18 mouse cellular contexts compared by ENCODE assay signal in the genomic region with DNA sequence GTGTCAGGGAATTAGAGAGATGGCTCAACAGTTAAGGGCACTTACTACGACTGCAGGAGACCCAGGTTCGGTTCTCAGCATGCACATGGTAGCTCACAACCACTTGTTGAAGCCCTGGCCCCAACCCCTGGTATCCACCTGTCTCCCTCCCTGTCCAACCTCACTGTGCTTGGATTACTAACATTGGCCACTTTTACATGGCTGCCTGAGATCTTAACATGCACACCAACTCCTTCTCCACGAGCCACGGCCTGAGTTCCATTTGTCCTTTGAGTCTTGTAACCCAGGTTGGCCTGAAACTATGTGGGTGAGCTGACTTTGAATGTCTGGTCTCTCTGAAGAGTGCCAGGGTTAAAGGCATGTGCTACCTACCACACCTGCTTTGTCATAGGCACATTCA. TPM values are rescaled to one million over a fixed set of nuclear protein-coding genes. Genes with fewer than 3 reads are reported as not detected.
DNase-seq lines count a peak whose midpoint lies in the region; ATAC-seq and TF ChIP-seq lines count a peak whose summit lies in the region.
"Had no signal": no experiment of that assay in that cellular context is flagged by ENCODE, and none has a peak within 500 bp of the region (broad histone marks: within the 10 kb centered on the region; RNA-seq: fewer than 3 reads in every experiment).

No protein-coding gene starts in this region.

- H3K4me3 ChIP-seq in megakaryocyte, embryonic 14.5 days (replicated peaks): peak overlapping the region; percentile 96
- peak overlapping the region; percentile 23 for H3K4me3 ChIP-seq in myocyte
- H3K4me3 ChIP-seq: hindbrain, embryonic 12.5 days; limb, embryonic 10.5 days; lung, embryonic 15.5 days; midbrain, embryonic 10.5 days had no signal

- H3K4me2 ChIP-seq in myocyte (ENCODE audit: low read depth): peak overlapping the region; percentile 95
- H3K4me2 ChIP-seq: hindbrain, embryonic 12.5 days had no signal

- H3K36me3 ChIP-seq in megakaryocyte, embryonic 14.5 days (replicated peaks; ENCODE audit: low read length): peaks cover 20% of the 10 kb centered on the region
- no peaks in the 10 kb centered on the region for H3K36me3 ChIP-seq in myocyte (ENCODE audit: control insufficient read depth, insufficient read depth)
- H3K36me3 ChIP-seq: hindbrain, embryonic 12.5 days; limb, embryonic 10.5 days; lung, embryonic 15.5 days; midbrain, embryonic 10.5 days had no signal

- intact Hi-C loops in heart, postnatal 14 days (cut with DNase I): no loop called here

- peak; percentile 94 for DNase-seq in heart, adult 11 months
- no peak for DNase-seq in heart, postnatal 14 days
- DNase-seq in thymus, postnatal 36 days: peak; percentile 39 to 43
- no peak for DNase-seq in frontal cortex, postnatal 25 days (ENCODE audit: low spot score in 2 of 2)
- no peak for DNase-seq in kidney, adult 18-20 months
- DNase-seq: adrenal gland, postnatal 25 days; cerebellum, adult 9-10 months; forebrain, postnatal 0 days; right cerebral cortex, postnatal 4 days had no signal

- no peaks in the 10 kb centered on the region for H3K79me2 ChIP-seq in myocyte (ENCODE audit: control insufficient read depth, insufficient read depth)

- no peaks in the 10 kb centered on the region for H3K9me3 ChIP-seq in megakaryocyte, embryonic 14.5 days
- H3K9me3 ChIP-seq: hindbrain, embryonic 12.5 days; limb, embryonic 10.5 days; lung, embryonic 15.5 days; midbrain, embryonic 10.5 days had no signal

- peaks cover 72% of the 10 kb centered on the region for H3K4me1 ChIP-seq in megakaryocyte, embryonic 14.5 days

- no peak for ATAC-seq in megakaryocyte, adult 5-6 weeks (ENCODE audit: poor library complexity, severe bottlenecking)
- ATAC-seq: activated CD4-positive, CD25-positive, alpha-beta regulatory T cell, adult 4 months; forebrain, postnatal 0 days; Patski had no signal

- no peak for TF ChIP-seq POLR2A in myocyte (IDR thresholded peaks at IDR 0.05; ENCODE audit: insufficient read length, low read depth)

- H3K27me3 ChIP-seq in megakaryocyte, embryonic 14.5 days (replicated peaks): no peaks in the 10 kb centered on the region
- H3K27me3 ChIP-seq in myocyte (ENCODE audit: control insufficient read depth, insufficient read depth, insufficient read length): no peaks in the 10 kb centered on the region
- H3K27me3 ChIP-seq: hindbrain, embryonic 12.5 days; lung, embryonic 15.5 days; Patski had no signal

- no peak overlapping the region for H3ac ChIP-seq in myocyte (ENCODE audit: control insufficient read depth, insufficient read length)

TF ChIP-seq in myocyte, 11 proteins besides CTCF, POLR2A, EP300 and RAD21:
- TF ChIP-seq MAX (IDR thresholded peaks at IDR 0.05; ENCODE audit: low read depth): no peak

RNA-seq across cellular contexts. Expression of a gene that starts 1.8 kb away (rescaled TPM):
- 100 to 1,000 TPM in 1 of 2 experiments, 10 to 100 TPM in 1; 93.8 to 126 TPM for total RNA-seq in heart, postnatal 14 days (2021)
- polyA plus RNA-seq in megakaryocyte, embryonic 14.5 days (2012; ENCODE audit: insufficient read depth, low replicate concordance): 872 and 1,542 TPM in 2 replicates
- 315 and 324 TPM in 2 replicates for total RNA-seq in megakaryocyte, adult 5-6 weeks (2015)
- total RNA-seq in megakaryocyte, adult 5-6 weeks (2017): 155 and 184 TPM in 2 replicates
- 858 TPM for polyA plus RNA-seq in myocyte (2012; fragmentation: generic; extraction: Trizol)

RNA-seq across cellular contexts. Expression of a gene that starts 4.6 kb away (rescaled TPM):
- 10 to 100 TPM; 14.9 to 15.6 TPM for total RNA-seq in heart, postnatal 14 days (2021)
- 8.7 and 11.5 TPM in 2 replicates for polyA plus RNA-seq in megakaryocyte, embryonic 14.5 days (2012; ENCODE audit: insufficient read depth, low replicate concordance)
- total RNA-seq in megakaryocyte, adult 5-6 weeks (2015): 16.3 and 19.3 TPM in 2 replicates
- total RNA-seq in megakaryocyte, adult 5-6 weeks (2017): 44.0 and 57.5 TPM in 2 replicates
- polyA plus RNA-seq in myocyte (2012; fragmentation: generic; extraction: Trizol): 13.4 TPM

Comparison
In these comparisons a context has a peak if more than half of its experiments do, and no peak if none do; other contexts are left out.
1. DNase-seq: peak in heart, adult 11 months (single experiment) and thymus, postnatal 36 days (2 of 2); none in heart, postnatal 14 days (0 of 2), frontal cortex, postnatal 25 days (0 of 2) and kidney, adult 18-20 months (single experiment).